Mouse (Mus musculus) adrenal gland, postnatal 36 days (tissue): ENCODE measurements at regions not wholly inside any gene's neighbourhood (a gene's known extent, or its start where the extent isn't known, plus 50 kb on each side); places are given as distances from the start of the nearest gene placed in this dataset.

ENCODE experiments used
- DNase-seq, 2 experiments: peaks; one replicate each; pipeline ENCODE4 v3.0.0; 2021; ENCODE audit warnings: mixed read lengths in 1 of 2

DNA sequence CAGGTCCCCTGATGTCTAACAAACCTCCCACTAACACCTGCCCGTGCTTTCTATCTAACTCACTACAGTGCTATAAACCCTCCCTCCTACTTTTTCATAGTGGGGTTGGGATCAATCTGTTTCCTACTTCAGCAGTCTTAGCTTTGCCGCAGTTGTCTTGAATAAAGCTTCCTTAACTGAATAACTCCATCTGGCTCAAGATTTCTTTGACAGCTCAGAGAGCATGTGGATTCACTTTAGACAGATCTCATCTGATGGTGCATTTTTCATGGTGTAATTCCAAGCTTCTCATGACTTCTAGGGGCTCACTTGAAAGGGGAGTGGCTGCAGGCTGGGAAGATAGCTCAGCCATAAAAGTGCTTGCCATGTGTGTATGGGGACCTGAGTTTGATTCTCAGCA is 313.2 kb upstream of the Dpyd start:
- no peak for DNase-seq

DNA sequence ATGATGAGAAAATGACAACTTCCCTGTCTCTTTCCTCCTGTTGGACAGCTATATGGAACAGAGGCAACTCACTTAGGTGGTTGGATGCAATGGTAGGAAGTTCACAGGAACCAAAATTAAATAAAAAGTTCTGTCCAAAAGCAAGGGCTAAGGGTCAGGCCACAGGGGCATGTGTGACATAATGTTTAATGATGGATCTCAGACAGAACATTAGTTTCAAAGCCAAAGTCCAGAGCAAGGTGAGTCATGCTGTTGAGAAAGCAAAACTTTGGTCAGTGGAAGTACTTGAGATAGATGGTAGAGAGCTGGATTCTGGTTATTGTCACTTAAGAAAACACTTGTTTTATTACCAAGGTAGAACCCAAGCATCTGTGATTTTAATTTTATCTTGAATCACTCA is 286.0 kb upstream of the Dpyd start:
- peak in 1 of 2 experiments; percentile 1 for DNase-seq

DNA sequence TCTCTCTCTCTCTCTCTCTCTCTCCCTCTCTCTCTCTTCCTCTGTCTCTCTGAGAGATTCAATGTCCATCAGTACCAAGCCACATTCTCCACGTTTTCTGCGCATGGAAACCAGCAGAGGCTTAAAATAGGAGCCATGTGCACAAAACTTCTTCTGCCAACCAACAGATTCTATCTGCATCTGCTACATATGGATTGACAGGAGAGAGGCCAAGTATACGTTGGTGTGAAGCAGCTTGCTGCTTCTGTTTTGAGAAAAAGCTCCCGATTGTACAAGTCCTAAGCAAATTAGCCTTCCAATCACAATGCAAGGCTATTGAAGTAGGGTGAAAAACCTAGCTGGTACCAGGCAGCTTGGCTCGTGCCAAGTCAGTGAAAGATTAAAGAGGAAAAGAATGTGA is 283.7 kb upstream of the Dpyd start:
- no peak for DNase-seq

DNA sequence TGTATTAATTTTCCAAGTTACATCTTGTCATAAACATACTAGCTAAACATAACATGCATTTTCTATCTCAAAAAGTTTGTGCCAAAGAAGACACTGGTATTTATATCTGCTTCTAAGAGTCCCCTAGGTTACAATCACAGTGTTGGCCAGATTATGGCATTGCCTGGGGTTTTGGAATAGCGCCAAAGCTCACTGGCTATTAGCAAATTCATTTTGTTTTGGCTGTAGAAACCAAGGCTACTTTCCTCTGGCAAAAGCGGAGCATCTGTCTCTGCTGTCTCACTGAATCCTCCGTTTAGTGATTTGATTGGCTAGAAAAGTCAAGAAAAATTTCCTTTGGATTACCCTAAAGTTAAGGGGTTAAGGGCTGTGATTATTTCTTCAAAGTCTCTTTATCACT is 275.0 kb upstream of the Dpyd start:
- peak; percentile 30 to 36 for DNase-seq

- DNase-seq: no peak
Measured at GRCm38 (mm10) chr3:118325111-118325510, 236.8 kb upstream of the Dpyd start.

DNA sequence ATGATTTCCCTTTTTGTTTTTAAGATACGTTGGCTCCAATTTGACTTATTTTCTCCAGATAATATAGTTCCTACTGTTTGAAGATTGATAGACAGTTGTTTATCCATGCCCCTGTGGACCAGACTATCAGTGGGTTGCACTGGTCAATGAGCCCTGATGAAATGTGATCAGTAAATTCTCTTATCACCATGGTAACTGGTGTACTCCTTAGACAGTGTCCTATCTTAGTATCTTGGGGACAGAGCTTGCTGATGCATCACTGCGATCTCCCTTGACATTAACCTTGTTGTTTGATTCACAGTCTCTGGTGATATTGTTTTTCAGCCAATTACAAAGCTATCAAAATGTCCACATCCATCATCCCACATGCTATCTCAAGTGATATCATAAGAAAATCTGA is 233.7 kb upstream of the Dpyd start:
- DNase-seq: no peak

GRCm38 (mm10) chr3:118329132-118329674 is 232.7 kb upstream of the Dpyd start:
- no peak for DNase-seq

GRCm38 (mm10) chr3:118331559-118331958 is 230.4 kb upstream of the Dpyd start:
- DNase-seq: no peak

DNA sequence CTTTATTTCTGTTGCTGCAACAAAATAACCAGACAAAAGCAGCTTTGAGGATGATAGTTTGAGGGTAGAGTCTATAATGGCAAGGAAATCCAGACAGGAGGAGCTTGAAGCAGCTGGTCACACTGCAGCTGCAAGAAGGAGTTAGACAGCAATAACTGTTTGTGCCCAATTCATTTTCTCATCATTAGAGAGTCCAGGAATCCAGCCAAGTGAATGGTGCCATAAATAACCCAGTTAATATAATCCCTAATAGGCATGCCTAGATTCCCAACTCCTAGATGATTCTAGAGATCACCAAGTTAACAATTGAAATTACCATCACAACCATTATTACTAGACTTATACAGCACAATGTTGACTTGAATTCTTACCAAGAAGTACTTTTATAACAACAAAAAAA is 223.2 kb upstream of the Dpyd start:
- DNase-seq: no peak

DNA sequence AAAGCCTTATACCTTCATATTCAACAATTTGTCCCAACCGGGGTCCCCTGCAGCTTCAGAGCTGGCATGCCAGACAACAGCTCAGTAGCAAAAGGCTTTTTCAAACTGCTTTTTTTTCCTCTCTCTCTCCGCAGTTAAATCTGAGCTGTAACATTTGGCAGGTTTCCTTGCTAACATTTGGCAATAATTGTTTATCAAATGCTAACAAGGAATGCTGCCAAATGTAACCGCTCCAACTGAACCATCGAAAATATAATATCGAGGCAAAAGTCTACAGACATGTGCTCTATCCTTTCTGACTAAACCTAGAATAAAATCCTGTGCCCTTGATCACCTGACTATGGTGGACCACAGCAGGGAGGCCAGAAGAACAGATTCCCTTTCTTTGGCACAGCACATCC is 200.2 kb upstream of the Dpyd start:
- DNase-seq: no peak
